Mouse (Mus musculus): ENCODE measurements around the gene D630045J12Rik. TPM values are rescaled to one million over a fixed set of nuclear protein-coding genes. Genes with fewer than 3 reads are reported as not detected.
A peak's percentile ranks its signal among the peaks of the same experiment; 100 is the strongest.

Gene D630045J12Rik
- polyA plus RNA-seq, 1 experiment from 2014 or later: 0.13 TPM

DNA sequence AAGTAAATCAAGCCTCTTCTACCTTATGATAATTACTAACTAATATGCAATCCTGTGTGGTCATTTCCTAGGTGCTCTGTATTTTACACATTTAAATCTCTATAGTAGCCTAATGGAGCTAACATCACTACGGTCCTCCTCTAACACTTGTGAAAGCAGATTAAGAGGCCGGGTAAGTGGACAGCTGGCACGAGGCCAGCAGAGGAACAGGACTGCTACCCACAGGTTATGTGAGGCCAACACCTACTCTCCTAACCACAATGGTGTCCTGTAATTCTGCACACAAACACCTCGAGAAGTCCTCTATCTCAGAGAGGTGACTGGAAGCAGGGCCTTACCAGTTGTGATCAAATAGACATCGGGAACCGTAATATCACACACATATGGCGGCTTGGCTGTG, 59.8 kb downstream of the D630045J12Rik start:
- no peak for ATAC-seq
- TF ChIP-seq EP300 (IDR thresholded peaks at IDR 0.05; ENCODE audit: low read depth): no peak
- TF ChIP-seq CTCF (IDR thresholded peaks at IDR 0.05; ENCODE audit: low read depth): no peak

DNA sequence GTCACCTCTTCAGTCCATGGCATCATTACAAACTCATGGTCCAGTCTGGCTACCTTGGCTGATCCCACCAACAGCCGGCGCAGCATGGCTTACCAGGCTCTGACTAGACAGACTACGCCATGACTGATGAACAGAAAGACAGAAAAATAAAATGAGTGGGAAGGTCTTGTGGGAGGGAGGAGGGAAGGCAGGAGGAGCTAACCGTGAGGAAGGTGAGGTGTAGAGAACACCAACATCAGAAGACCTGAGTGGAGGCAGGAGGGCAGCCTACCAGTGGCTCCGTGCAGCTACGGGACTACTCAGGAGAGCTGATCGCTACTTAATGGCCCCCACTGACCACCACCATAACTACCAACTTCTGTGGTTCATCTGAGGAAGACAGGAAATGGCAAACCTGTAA, 60.9 kb downstream of the D630045J12Rik start:
- ATAC-seq (no peak), DNase-seq (no peak)
- Histone ChIP-seq H3K9ac (replicated peaks) (no peak overlapping the region), H3K4me2 (ENCODE audit: low read depth, low read length) (no peak overlapping the region), H3K4me1 (ENCODE audit: insufficient read depth) (no peaks in the 10 kb centered on the region), H3K27ac (ENCODE audit: low read depth) (no peak overlapping the region), H3K27me3 (ENCODE audit: insufficient read depth, low read length) (no peaks in the 10 kb centered on the region), H3K4me3 (ENCODE audit: low read depth, low read length) (no peak overlapping the region), H3K9me3 (ENCODE audit: low read length) (no peaks in the 10 kb centered on the region), H3K36me3 (replicated peaks; ENCODE audit: insufficient read depth, low read length) (no peaks in the 10 kb centered on the region)
- TF ChIP-seq CTCF (IDR thresholded peaks at IDR 0.05; ENCODE audit: low read depth) (no peak), EP300 (IDR thresholded peaks at IDR 0.05; ENCODE audit: low read depth) (no peak)
- 90% methylated on average over 7 of the region's 7 CpGs for WGBS (ENCODE audit: insufficient replicate concordance)

More for the DNA sequence above, 59.8 kb downstream of the D630045J12Rik start:
- Histone ChIP-seq H3K27me3 (ENCODE audit: insufficient read depth, low read length) (no peaks in the 10 kb centered on the region), H3K27ac (ENCODE audit: low read depth) (no peak overlapping the region), H3K9ac (replicated peaks) (no peak overlapping the region), H3K9me3 (ENCODE audit: low read length) (no peaks in the 10 kb centered on the region), H3K4me3 (ENCODE audit: low read depth, low read length) (no peak overlapping the region), H3K4me1 (ENCODE audit: insufficient read depth) (no peaks in the 10 kb centered on the region), H3K4me2 (ENCODE audit: low read depth, low read length) (no peak overlapping the region), H3K36me3 (replicated peaks; ENCODE audit: insufficient read depth, low read length) (no peaks in the 10 kb centered on the region)
- WGBS (ENCODE audit: insufficient replicate concordance): 82% methylated on average over 7 of the region's 7 CpGs
- DNase-seq: no peak

DNA sequence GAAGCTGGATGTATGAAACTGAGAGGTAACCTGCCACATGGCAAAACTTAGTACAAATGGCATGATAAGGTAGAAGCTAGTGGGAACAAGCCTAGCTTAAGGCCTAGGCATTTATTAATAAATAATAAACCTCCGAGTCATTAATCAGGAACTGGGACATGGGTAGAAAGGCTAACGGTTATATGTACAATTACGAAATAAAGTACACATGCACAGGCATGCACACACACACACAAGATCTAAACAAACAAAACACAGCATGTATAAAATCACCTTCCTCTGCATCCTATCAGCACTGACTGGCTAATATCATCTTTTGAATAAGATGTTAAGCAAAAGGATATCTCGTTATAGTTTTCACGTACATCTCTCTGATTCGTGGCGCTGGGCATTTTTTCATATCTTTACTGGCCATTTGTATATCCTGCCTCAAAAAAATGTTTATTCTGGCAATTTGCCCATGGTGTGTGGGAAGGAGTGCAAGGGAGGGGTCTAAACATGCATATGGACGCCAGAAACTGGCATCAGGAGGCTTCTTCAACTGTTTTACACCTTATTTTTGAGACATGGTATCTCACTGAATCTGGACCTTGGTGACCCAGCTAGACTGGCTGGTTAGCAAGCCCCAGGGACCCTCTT, 67.4 kb downstream of the D630045J12Rik start:
- Histone ChIP-seq H3K27me3 (ENCODE audit: insufficient read depth, low read length) (no peaks in the 10 kb centered on the region), H3K4me3 (ENCODE audit: low read depth, low read length) (no peak overlapping the region), H3K4me2 (ENCODE audit: low read depth, low read length) (no peak overlapping the region), H3K9ac (replicated peaks) (no peak overlapping the region), H3K36me3 (replicated peaks; ENCODE audit: insufficient read depth, low read length) (no peaks in the 10 kb centered on the region), H3K4me1 (ENCODE audit: insufficient read depth) (peaks cover 4% of the 10 kb centered on the region; the same call in 1 of the 2 replicates), H3K9me3 (ENCODE audit: low read length) (no peaks in the 10 kb centered on the region), H3K27ac (ENCODE audit: low read depth) (no peak overlapping the region)
- TF ChIP-seq EP300 (IDR thresholded peaks at IDR 0.05; ENCODE audit: low read depth) (no peak), CTCF (IDR thresholded peaks at IDR 0.05; ENCODE audit: low read depth) (no peak)
- WGBS (ENCODE audit: insufficient replicate concordance): 59% methylated on average over 8 of the region's 8 CpGs
- ATAC-seq (peak; percentile 67; the same call in 1 of the 2 replicates), DNase-seq (no peak)

DNA sequence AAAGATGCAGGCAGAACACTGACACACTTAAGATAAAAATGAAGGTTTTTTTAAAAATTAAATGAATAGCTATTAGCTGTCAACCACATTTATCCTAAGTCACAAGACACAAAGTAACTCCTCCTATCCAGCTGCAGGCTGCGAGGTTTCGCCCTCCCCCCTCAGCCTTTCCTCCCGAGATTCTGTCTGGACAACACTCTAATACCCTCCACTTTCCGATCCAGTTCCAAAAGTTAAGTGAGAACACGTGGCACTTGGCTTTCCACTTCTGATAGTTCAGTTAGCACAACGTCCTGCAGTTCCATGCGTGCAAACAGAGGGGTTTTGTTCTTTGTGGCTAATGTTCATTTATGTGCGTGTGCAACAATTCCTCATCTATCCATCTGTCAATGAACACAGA, 69.0 kb downstream of the D630045J12Rik start:
- ATAC-seq (no peak), DNase-seq (no peak)
- H3K9me3 ChIP-seq (ENCODE audit: low read length): no peaks in the 10 kb centered on the region
- no peak overlapping the region for H3K27ac ChIP-seq (ENCODE audit: low read depth)
- TF ChIP-seq EP300 (IDR thresholded peaks at IDR 0.05; ENCODE audit: low read depth) (no peak), CTCF (IDR thresholded peaks at IDR 0.05; ENCODE audit: low read depth) (no peak)
- no peak overlapping the region for H3K4me2 ChIP-seq (ENCODE audit: low read depth, low read length)
- H3K4me1 ChIP-seq (ENCODE audit: insufficient read depth): peaks cover 4% of the 10 kb centered on the region; the same call in 1 of the 2 replicates
- H3K9ac ChIP-seq (replicated peaks): no peak overlapping the region
- H3K36me3 ChIP-seq (replicated peaks; ENCODE audit: insufficient read depth, low read length): no peaks in the 10 kb centered on the region
- H3K27me3 ChIP-seq (ENCODE audit: insufficient read depth, low read length): no peaks in the 10 kb centered on the region
- WGBS (ENCODE audit: insufficient replicate concordance): 79% methylated on average over 8 of the region's 8 CpGs
- no peak overlapping the region for H3K4me3 ChIP-seq (ENCODE audit: low read depth, low read length)

DNA sequence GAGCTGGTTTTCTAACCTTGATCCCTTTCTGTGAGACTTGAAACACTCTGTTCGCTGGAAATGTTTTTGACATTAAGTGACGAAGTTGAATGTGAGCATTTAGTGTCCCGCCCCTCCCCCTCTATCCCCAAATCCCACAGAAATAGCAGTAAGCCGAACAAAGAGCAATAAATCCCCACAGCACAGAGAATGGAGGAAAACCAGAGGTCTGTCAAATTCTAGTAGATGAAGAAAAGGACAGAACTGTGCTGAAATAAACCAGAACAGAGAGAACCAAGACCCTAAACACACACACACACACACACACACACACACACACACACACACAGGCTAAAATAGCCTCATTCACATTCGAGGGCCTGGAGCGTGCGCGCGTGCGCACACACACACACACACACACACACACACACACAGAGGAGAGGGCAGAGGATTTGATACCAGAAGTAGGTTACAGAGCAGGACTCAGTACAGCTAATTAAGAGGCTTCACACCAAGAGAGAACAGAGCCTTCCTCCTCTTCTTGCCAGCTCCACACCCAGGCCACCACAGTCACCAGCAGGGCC, 72.0 kb downstream of the D630045J12Rik start:
- 80% methylated on average over 5 of the region's 10 CpGs for WGBS (ENCODE audit: insufficient replicate concordance)
- peaks cover 2% of the 10 kb centered on the region; the same call in 1 of the 2 replicates for H3K4me1 ChIP-seq (ENCODE audit: insufficient read depth)
- H3K4me3 ChIP-seq (ENCODE audit: low read depth, low read length): no peak overlapping the region
- H3K27ac ChIP-seq (ENCODE audit: low read depth): no peak overlapping the region
- H3K27me3 ChIP-seq (ENCODE audit: insufficient read depth, low read length): no peaks in the 10 kb centered on the region
- H3K36me3 ChIP-seq (replicated peaks; ENCODE audit: insufficient read depth, low read length): no peaks in the 10 kb centered on the region
- DNase-seq (no peak), ATAC-seq (no peak)
- H3K4me2 ChIP-seq (ENCODE audit: low read depth, low read length): no peak overlapping the region
- TF ChIP-seq CTCF (IDR thresholded peaks at IDR 0.05; ENCODE audit: low read depth): no peak
- TF ChIP-seq EP300 (IDR thresholded peaks at IDR 0.05; ENCODE audit: low read depth): no peak
- H3K9me3 ChIP-seq (ENCODE audit: low read length): no peaks in the 10 kb centered on the region
- H3K9ac ChIP-seq (replicated peaks): no peak overlapping the region

DNA sequence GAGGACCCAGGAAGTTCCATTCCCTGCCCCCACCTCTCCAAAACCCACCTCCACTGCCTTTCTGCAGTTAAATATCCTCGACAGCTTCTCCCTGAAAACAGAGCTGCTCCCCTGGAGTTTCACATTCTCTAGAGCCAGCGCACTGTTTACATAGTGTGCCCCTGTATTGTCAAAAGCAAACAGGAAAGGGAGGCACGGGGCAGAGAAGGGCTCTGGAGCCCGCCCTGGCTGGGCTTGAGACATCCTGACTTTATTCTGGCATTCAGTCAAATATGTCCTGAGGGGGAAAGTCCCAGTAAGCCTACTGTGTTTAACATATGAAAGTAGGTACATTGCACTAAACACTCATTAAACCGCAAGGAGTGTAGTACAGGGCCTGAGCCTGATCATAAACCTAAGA, 73.1 kb downstream of the D630045J12Rik start:
- DNase-seq (no peak), ATAC-seq (no peak)
- Histone ChIP-seq H3K4me1 (ENCODE audit: insufficient read depth) (no peaks in the 10 kb centered on the region), H3K9me3 (ENCODE audit: low read length) (no peaks in the 10 kb centered on the region), H3K4me2 (ENCODE audit: low read depth, low read length) (no peak overlapping the region), H3K9ac (replicated peaks) (no peak overlapping the region), H3K27ac (ENCODE audit: low read depth) (no peak overlapping the region), H3K4me3 (ENCODE audit: low read depth, low read length) (no peak overlapping the region), H3K36me3 (replicated peaks; ENCODE audit: insufficient read depth, low read length) (no peaks in the 10 kb centered on the region), H3K27me3 (ENCODE audit: insufficient read depth, low read length) (no peaks in the 10 kb centered on the region)
- no peak for TF ChIP-seq CTCF (IDR thresholded peaks at IDR 0.05; ENCODE audit: low read depth)
- TF ChIP-seq EP300 (IDR thresholded peaks at IDR 0.05; ENCODE audit: low read depth): no peak
- WGBS (ENCODE audit: insufficient replicate concordance): 51% methylated on average over 5 of the region's 5 CpGs
